Mouse (Mus musculus) bone marrow, adult 2 months (tissue): Measurements from ENCODE around the gene 1110051M20Rik.

Experiments used
- CTCF ChIP-seq: fragments of 200-500 bp; IDR thresholded peaks from 2 replicates; pipeline ENCODE4 v1.5.1; 2011; ENCODE audit warnings: low read length, control low read depth; ENCODE audit not compliant: control insufficient read depth, insufficient read depth
- POLR2A ChIP-seq: fragments of 200-500 bp; IDR thresholded peaks from 2 replicates; pipeline ENCODE4 v1.6.1; 2011; ENCODE audit warnings: low read depth, mild to moderate bottlenecking, control low read depth, low read length, borderline replicate concordance; ENCODE audit not compliant: control insufficient read depth

GRCm38 (mm10) chr2:91229735-91230134 is 214.8 kb downstream of the 1110051M20Rik start:
- TF ChIP-seq CTCF = no peak
- TF ChIP-seq POLR2A = no peak
